Mouse (Mus musculus) thymus, adult 2 months (tissue): ENCODE data around the gene Tsn.

Source experiments
- CTCF ChIP-seq: fragments of 200-500 bp; IDR thresholded peaks from 2 replicates; pipeline ENCODE4 v1.5.1; 2012; ENCODE audit warnings: mild to moderate bottlenecking, control low read depth, low read length, moderate library complexity, borderline replicate concordance; ENCODE audit not compliant: control insufficient read depth, poor library complexity, insufficient read depth; ENCODE audit errors: extremely low read depth
- POLR2A ChIP-seq: fragments of 200-500 bp; IDR thresholded peaks from 2 replicates; pipeline ENCODE4 v1.6.1; 2012; ENCODE audit warnings: mild to moderate bottlenecking, low read length, control low read depth, moderate library complexity; ENCODE audit not compliant: control insufficient read depth, poor library complexity, insufficient read depth; ENCODE audit errors: extremely low read depth

DNA sequence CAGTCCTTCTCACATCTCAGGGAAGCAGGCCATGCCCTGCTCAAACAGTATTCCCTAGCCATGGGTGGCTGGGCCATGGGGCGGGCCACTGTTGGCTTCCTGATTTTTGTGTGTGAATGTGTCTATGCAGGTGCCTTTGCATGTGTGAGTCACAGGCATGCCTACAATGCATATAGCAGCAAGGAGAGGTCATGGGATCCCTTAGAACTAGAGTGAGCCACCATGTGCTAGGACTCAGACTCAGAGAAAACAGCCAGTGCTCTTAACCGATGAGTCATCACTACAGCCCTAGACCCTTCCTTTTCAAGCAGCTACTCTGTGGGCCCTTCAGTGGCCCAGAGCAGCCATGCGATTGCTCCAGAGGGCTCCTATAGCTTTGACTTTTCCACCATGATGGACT lies 17.3 kb downstream of the Tsn start:
- TF ChIP-seq CTCF (no peak), POLR2A (no peak)
